Mouse (Mus musculus): ENCODE results near the gene 4930442H23Rik.

The 4930442H23Rik gene

GRCm38 (mm10) chr10:81145778-81146177 is 37.9 kb downstream of the 4930442H23Rik start:
- in situ Hi-C loops (cut with MboI, MseI): loop anchor here in 1 of 2 experiments (10.0 kb wide), 1 partner anchor 991 kb away; no protein-coding TSS in a partner anchor

GRCm38 (mm10) chr10:81145307-81145706 is 38.3 kb downstream of the 4930442H23Rik start:
- in situ Hi-C loops (cut with MboI, MseI): loop anchor here in 1 of 2 experiments (10.0 kb wide), 1 partner anchor 991 kb away; no protein-coding TSS in a partner anchor

GRCm38 (mm10) chr10:81144667-81145066 is 39.0 kb downstream of the 4930442H23Rik start:
- in situ Hi-C loops (cut with MboI, MseI): loop anchor here in 1 of 2 experiments (10.0 kb wide), 1 partner anchor 990 kb away; no protein-coding TSS in a partner anchor

- in situ Hi-C loops (cut with MboI, MseI): loop anchor here in 1 of 2 experiments (10.0 kb wide), 1 partner anchor 989 kb away; no protein-coding TSS in a partner anchor
Measured at GRCm38 (mm10) chr10:81143845-81144437, 39.7 kb downstream of the 4930442H23Rik start.

GRCm38 (mm10) chr10:81143157-81143633 is 40.5 kb downstream of the 4930442H23Rik start:
- in situ Hi-C loops (cut with MboI, MseI): loop anchor here in 1 of 2 experiments (10.0 kb wide), 1 partner anchor 988 kb away; no protein-coding TSS in a partner anchor

- in situ Hi-C loops (cut with MboI, MseI): loop anchor here in 1 of 2 experiments (10.0 kb wide), 1 partner anchor 988 kb away; no protein-coding TSS in a partner anchor
Measured at GRCm38 (mm10) chr10:81142551-81142981, 41.1 kb downstream of the 4930442H23Rik start.

- in situ Hi-C loops (cut with MboI, MseI): loop anchor here in 1 of 2 experiments (10.0 kb wide), 1 partner anchor 987 kb away; no protein-coding TSS in a partner anchor
Measured at GRCm38 (mm10) chr10:81141455-81142210, 42.0 kb downstream of the 4930442H23Rik start.

- in situ Hi-C loops (cut with MboI, MseI): loop anchor here in 1 of 2 experiments (10.0 kb wide), 1 partner anchor 986 kb away; no protein-coding TSS in a partner anchor
Measured at GRCm38 (mm10) chr10:81140717-81141454, 42.8 kb downstream of the 4930442H23Rik start.

GRCm38 (mm10) chr10:81140005-81140404 is 43.6 kb downstream of the 4930442H23Rik start:
- in situ Hi-C loops (cut with MboI, MseI): loop anchor here in 1 of 2 experiments (10.0 kb wide), 1 partner anchor 985 kb away; no protein-coding TSS in a partner anchor

- in situ Hi-C loops (cut with MboI, MseI): no loop called here
Measured at GRCm38 (mm10) chr10:81139529-81139846, 44.2 kb downstream of the 4930442H23Rik start.

GRCm38 (mm10) chr10:81138821-81139528 is 44.7 kb downstream of the 4930442H23Rik start:
- in situ Hi-C loops (cut with MboI, MseI): no loop called here

GRCm38 (mm10) chr10:81138131-81138782 is 45.4 kb downstream of the 4930442H23Rik start:
- in situ Hi-C loops (cut with MboI, MseI): no loop called here

- in situ Hi-C loops (cut with MboI, MseI): no loop called here
Measured at GRCm38 (mm10) chr10:81137252-81138130, 46.2 kb downstream of the 4930442H23Rik start.

GRCm38 (mm10) chr10:81136706-81137231 is 46.9 kb downstream of the 4930442H23Rik start:
- in situ Hi-C loops (cut with MboI, MseI): no loop called here

GRCm38 (mm10) chr10:81135831-81136705 is 47.6 kb downstream of the 4930442H23Rik start:
- in situ Hi-C loops (cut with MboI, MseI): no loop called here

- in situ Hi-C loops (cut with MboI, MseI): no loop called here
Measured at GRCm38 (mm10) chr10:81134966-81135681, 48.5 kb downstream of the 4930442H23Rik start, which contains the start of gene Zbtb7a. Zbtb7a (plus strand) TSS chr10:81135220.

GRCm38 (mm10) chr10:81134181-81134587 is 49.5 kb downstream of the 4930442H23Rik start:
- in situ Hi-C loops (cut with MboI, MseI): no loop called here

All from T-helper 17 cell (primary cell).